Mouse (Mus musculus) embryonic facial prominence, embryonic 14.5 days (tissue): ENCODE measurements around the gene Mad1l1. TPM values are rescaled to one million over a fixed set of nuclear protein-coding genes. Genes with fewer than 3 reads are reported as not detected.

Experiments used
- ATAC-seq: fragments of 200-750 bp; cut with Nextera tagmentation; 2 replicates; pipeline ENCODE4 v1.8.0; 2017; ENCODE audit warnings: low read depth, moderate number of reproducible peaks, moderate TSS enrichment
- DNase-seq: peaks from one replicate; pipeline ENCODE4 v3.0.0-alpha.2; 2015; ENCODE audit warnings: low spot score
- H3K27ac ChIP-seq: fragments of 300-500 bp; sonication (generic); replicated peaks from 2 replicates; pipeline ENCODE4 v1.5.1; 2014; ENCODE audit warnings: low read depth, mild to moderate bottlenecking, low read length, moderate library complexity
- H3K27me3 ChIP-seq: fragments of 300-500 bp; sonication (generic); replicated peaks from 2 replicates; pipeline ENCODE4 v1.6.1; 2014; ENCODE audit warnings: low read length; ENCODE audit not compliant: control insufficient read depth, insufficient read depth
- H3K36me3 ChIP-seq: fragments of 300-500 bp; sonication (generic); 2 replicates; pipeline ENCODE4 v1.6.1; 2014; ENCODE audit warnings: low read length, mixed read lengths; ENCODE audit not compliant: control insufficient read depth, insufficient read depth
- H3K4me1 ChIP-seq: fragments of 300-500 bp; sonication (generic); 2 replicates; pipeline ENCODE4 v1.6.1; 2014; ENCODE audit warnings: antibody characterized with exemption, low read length; ENCODE audit not compliant: control insufficient read depth, insufficient read depth
- H3K4me2 ChIP-seq: fragments of 300-500 bp; sonication (generic); 2 replicates; pipeline ENCODE4 v1.6.1; 2014; ENCODE audit warnings: low read depth, mild to moderate bottlenecking, low read length, moderate library complexity, mixed read lengths
- H3K4me3 ChIP-seq: fragments of 300-500 bp; sonication (generic); 2 replicates; pipeline ENCODE4 v1.5.1; 2014; ENCODE audit warnings: low read depth, mild to moderate bottlenecking, low read length
- H3K9ac ChIP-seq: fragments of 300-500 bp; sonication (generic); 2 replicates; pipeline ENCODE4 v1.6.1; 2014; ENCODE audit warnings: low read depth, mild to moderate bottlenecking, low read length, moderate library complexity, mixed read lengths
- H3K9me3 ChIP-seq: fragments of 300-500 bp; sonication (generic); 2 replicates; pipeline ENCODE4 v1.6.1; 2016; ENCODE audit warnings: low read length; ENCODE audit not compliant: control insufficient read depth
- WGBS: fragments of 180-500 bp; shearing (Covaris S2); extraction: QIAGEN DNeasy Blood & Tissue Kit; methylation state at CpG from one replicate; pipeline ENCODE4 v1.1.7; 2014; 5-methylcytosine and 5-hydroxymethylcytosine counted together
- polyA plus RNA-seq: library from polyadenylated mRNA; unstranded; fragments of >200 nt; fragmentation: Nextera tagmentation; extraction: Ambion mirVana; gene quantifications from 2 replicates; pipeline ENCODE4 v1.2.1, GENCODE M21; 2014

The Mad1l1 gene
- polyA plus RNA-seq, 1 experiment from 2014 or later = 38.0 TPM

DNA sequence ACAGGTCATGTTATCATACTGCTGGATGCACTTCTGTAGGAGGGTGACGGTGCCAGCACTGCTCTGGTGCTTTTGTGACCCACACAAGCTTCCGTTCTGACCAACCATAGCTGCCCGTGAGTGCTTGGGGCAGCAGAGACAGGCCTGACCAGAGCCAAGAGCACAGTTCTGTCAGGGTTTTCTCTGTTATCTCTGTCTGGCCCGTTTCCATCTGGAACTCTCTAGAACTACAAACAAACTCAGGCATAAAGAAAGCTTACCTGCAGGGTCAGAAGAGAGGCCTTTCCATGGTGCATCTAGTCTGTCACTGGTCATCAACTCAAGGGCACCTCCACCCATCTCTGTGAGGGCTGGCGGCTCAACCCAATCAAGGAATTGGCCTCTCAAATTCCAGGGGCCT, 171.2 kb downstream of the Mad1l1 start:
- Histone ChIP-seq H3K9ac (no peak overlapping the region), H3K4me1 (no peaks in the 10 kb centered on the region), H3K4me3 (no peak overlapping the region), H3K36me3 (no peaks in the 10 kb centered on the region), H3K27ac (no peak overlapping the region), H3K4me2 (no peak overlapping the region), H3K9me3 (no peaks in the 10 kb centered on the region), H3K27me3 (no peaks in the 10 kb centered on the region)
- ATAC-seq (no peak), DNase-seq (no peak)
- WGBS = 93% methylated on average over 5 of the region's 5 CpGs

GRCm38 (mm10) chr5:140149298-140149697, 172.1 kb downstream of the Mad1l1 start:
- H3K27ac ChIP-seq = no peak overlapping the region
- no peaks in the 10 kb centered on the region for H3K27me3 ChIP-seq
- ATAC-seq (no peak), DNase-seq (no peak)
- no peaks in the 10 kb centered on the region for H3K9me3 ChIP-seq
- 82% methylated on average over 4 of the region's 4 CpGs for WGBS
- no peak overlapping the region for H3K4me2 ChIP-seq
- H3K9ac ChIP-seq = no peak overlapping the region
- H3K4me1 ChIP-seq = no peaks in the 10 kb centered on the region
- no peak overlapping the region for H3K4me3 ChIP-seq
- H3K36me3 ChIP-seq = no peaks in the 10 kb centered on the region

DNA sequence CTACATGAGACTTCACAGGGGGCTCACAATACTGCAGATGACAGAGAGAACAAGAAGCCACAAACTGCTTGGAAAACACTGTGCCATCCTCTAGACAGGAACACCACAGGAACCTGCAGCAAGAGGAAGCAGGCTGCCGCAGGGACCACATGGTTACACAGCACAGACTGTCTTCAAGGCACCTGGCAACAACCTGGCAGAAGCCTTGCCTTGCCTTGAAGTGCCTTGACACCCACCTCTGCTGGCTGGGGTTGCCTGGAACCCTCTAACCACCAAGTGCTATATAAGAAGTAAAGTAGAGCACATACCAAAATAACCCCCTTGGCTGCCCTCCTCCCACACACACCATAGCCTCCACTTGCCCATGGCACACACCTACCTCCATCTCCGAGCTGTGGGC, 177.8 kb downstream of the Mad1l1 start:
- Histone ChIP-seq H3K4me1 (no peaks in the 10 kb centered on the region), H3K9me3 (no peaks in the 10 kb centered on the region), H3K4me2 (no peak overlapping the region), H3K27ac (no peak overlapping the region), H3K9ac (no peak overlapping the region), H3K27me3 (no peaks in the 10 kb centered on the region), H3K4me3 (no peak overlapping the region), H3K36me3 (no peaks in the 10 kb centered on the region)
- WGBS = 90% methylated on average over 2 of the region's 2 CpGs
- DNase-seq = no peak
- ATAC-seq = no peak

DNA sequence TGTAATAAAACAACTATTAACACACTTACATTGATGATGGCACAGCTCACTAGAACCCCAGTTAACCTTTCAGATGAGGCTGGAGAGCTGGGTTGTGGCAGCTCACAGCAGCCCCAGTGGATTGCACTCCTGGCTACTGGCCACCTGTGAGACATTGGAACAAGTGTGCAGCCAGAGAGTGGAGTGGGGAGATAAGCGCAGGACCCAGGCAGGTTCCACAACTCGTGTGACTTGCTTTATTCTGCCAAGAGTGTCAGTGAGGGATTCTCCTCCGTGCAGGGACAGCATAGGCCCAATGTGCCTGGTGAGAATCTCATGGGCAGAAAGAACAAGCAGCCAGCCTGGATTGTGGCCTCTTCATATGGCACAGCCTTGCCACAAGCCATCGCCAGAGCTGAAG, 180.0 kb downstream of the Mad1l1 start:
- WGBS = 78% methylated on average over 4 of the region's 4 CpGs

DNA sequence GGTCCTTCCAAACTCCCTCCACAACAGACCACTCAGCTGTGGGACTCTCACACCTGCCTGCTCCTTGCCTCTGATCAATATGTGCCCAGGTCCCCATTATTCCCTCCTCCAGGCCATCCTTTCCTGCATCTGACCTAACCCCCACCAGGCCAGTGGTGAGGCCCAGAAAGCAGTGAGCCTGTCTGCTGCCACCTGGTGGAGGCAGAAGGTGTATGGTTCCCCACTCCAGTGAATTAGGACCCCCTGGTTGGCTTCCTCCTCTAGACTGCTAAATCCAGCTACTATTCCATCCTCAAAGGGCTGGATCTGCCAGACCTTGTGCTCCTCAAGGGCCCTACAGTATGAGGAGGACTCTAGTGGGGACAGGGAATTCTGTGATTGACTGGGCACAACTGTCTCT, 181.1 kb downstream of the Mad1l1 start:
- no peaks in the 10 kb centered on the region for H3K27me3 ChIP-seq
- no peak overlapping the region for H3K27ac ChIP-seq
- no peaks in the 10 kb centered on the region for H3K9me3 ChIP-seq
- H3K4me2 ChIP-seq = no peak overlapping the region
- DNase-seq (peak; percentile 61), ATAC-seq (0 out of 2 replicates have a peak, but pooled peaks have one; percentile 35)
- H3K36me3 ChIP-seq = 0 out of 2 replicates have a peak, but pooled peaks cover 4% of the 10 kb centered on the region
- H3K9ac ChIP-seq = no peak overlapping the region
- no peak overlapping the region for H3K4me3 ChIP-seq
- no peaks in the 10 kb centered on the region for H3K4me1 ChIP-seq

More for the DNA sequence above, 180.0 kb downstream of the Mad1l1 start:
- H3K27me3 ChIP-seq = no peaks in the 10 kb centered on the region
- H3K9ac ChIP-seq = no peak overlapping the region
- no peak overlapping the region for H3K27ac ChIP-seq
- H3K4me3 ChIP-seq = no peak overlapping the region
- H3K4me2 ChIP-seq = no peak overlapping the region
- DNase-seq (no peak), ATAC-seq (no peak)
- H3K36me3 ChIP-seq = 0 out of 2 replicates have a peak, but pooled peaks cover 4% of the 10 kb centered on the region
- H3K4me1 ChIP-seq = no peaks in the 10 kb centered on the region
- no peaks in the 10 kb centered on the region for H3K9me3 ChIP-seq

- Histone ChIP-seq H3K27ac (no peak overlapping the region), H3K4me3 (no peak overlapping the region), H3K36me3 (0 out of 2 replicates have a peak, but pooled peaks cover 4% of the 10 kb centered on the region), H3K9ac (no peak overlapping the region), H3K27me3 (no peaks in the 10 kb centered on the region), H3K4me2 (no peak overlapping the region), H3K4me1 (no peaks in the 10 kb centered on the region), H3K9me3 (no peaks in the 10 kb centered on the region)
- peak; percentile 40 for DNase-seq
- 85% methylated on average over 8 of the region's 8 CpGs for WGBS
- ATAC-seq = no peak
Observed at GRCm38 (mm10) chr5:140135734-140136625, 185.4 kb downstream of the Mad1l1 start.

GRCm38 (mm10) chr5:140134021-140134420, 187.3 kb downstream of the Mad1l1 start:
- no peaks in the 10 kb centered on the region for H3K27me3 ChIP-seq

GRCm38 (mm10) chr5:140128414-140128981, 192.9 kb downstream of the Mad1l1 start:
- Histone ChIP-seq H3K4me2 (no peak overlapping the region), H3K27ac (peak overlapping the region; percentile 40; the same call in 1 of the 2 replicates), H3K4me1 (peaks cover 17% of the 10 kb centered on the region), H3K36me3 (no peaks in the 10 kb centered on the region), H3K4me3 (no peak overlapping the region), H3K9me3 (no peaks in the 10 kb centered on the region), H3K9ac (no peak overlapping the region), H3K27me3 (no peaks in the 10 kb centered on the region)
- DNase-seq (peak; percentile 53), ATAC-seq (peak; percentile 46)
- 45% methylated on average over 9 of the region's 9 CpGs for WGBS

More at GRCm38 (mm10) chr5:140134021-140134420, 187.3 kb downstream of the Mad1l1 start:
- H3K4me3 ChIP-seq = no peak overlapping the region
- 0 out of 2 replicates have a peak, but pooled peaks cover 4% of the 10 kb centered on the region for H3K36me3 ChIP-seq
- no peak for ATAC-seq
- H3K9me3 ChIP-seq = no peaks in the 10 kb centered on the region
- no peak overlapping the region for H3K27ac ChIP-seq
- no peak overlapping the region for H3K4me2 ChIP-seq
- WGBS = 91% methylated on average over 7 of the region's 7 CpGs
- DNase-seq = no peak
- peaks cover 6% of the 10 kb centered on the region for H3K4me1 ChIP-seq
- no peak overlapping the region for H3K9ac ChIP-seq
